Comparison of ENCODE assay signal across 18 mouse cellular contexts in the genomic region with DNA sequence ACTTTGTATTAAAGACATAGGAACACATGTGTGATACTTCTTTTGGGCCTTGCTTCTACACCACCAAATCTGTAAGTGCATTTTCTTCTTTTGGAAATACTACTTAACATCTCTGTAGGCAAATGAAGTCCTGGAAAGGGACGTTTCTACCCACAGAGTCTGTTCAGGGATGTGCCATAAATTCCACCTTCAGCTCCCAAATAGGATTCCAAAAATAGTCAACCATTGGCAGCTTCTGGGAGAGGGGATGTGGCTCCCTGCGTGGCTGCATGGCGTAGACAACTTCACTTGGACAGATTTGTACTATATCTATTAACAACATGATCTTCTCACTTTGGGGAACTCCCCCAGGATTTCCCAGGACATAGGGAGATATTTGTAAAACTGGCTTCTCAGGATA.
DNase-seq lines count a peak whose midpoint lies in the region.
"Had no signal": no experiment of that assay in that cellular context is flagged by ENCODE, and none has a peak within 500 bp of the region (broad histone marks: within the 10 kb centered on the region; RNA-seq: fewer than 3 reads in every experiment).

No protein-coding gene starts in this region.

- peak; percentile 2 to 34 for DNase-seq in frontal cortex, adult 2 months (ENCODE audit: extremely low spot score in 1 of 2, low spot score in 1 of 2)
- no peak for DNase-seq in frontal cortex, postnatal 14 days (ENCODE audit: low spot score in 2 of 2)
- peak; percentile 1 to 4 for DNase-seq in left cerebral cortex, adult 18-20 months (ENCODE audit: low spot score in 2 of 2)
- DNase-seq in left cerebral cortex, adult 9 months (ENCODE audit: low spot score in 2 of 2): no peak
- DNase-seq in right cerebral cortex, postnatal 36 days (ENCODE audit: low spot score in 2 of 2): peak; percentile 8 to 38
- DNase-seq in right cerebral cortex, postnatal 14 days: no peak
- DNase-seq in lung, postnatal 4 days: no peak
- DNase-seq: adrenal gland, adult 2 months; adrenal gland, postnatal 14 days; cerebellum, adult 18-20 months; cerebellum, adult 9-10 months; cerebellum, postnatal 25 days; forebrain, postnatal 0 days; gastrocnemius, adult 2 months; gastrocnemius, postnatal 14 days; heart, adult 18-20 months; heart, postnatal 14 days; heart, postnatal 4 days had no signal

Comparison
In these comparisons a context has a peak if more than half of its experiments do, and no peak if none do; other contexts are left out.
1. DNase-seq: peak in frontal cortex, adult 2 months (2 of 2), left cerebral cortex, adult 18-20 months (2 of 2) and right cerebral cortex, postnatal 36 days (2 of 2); none in frontal cortex, postnatal 14 days (0 of 2), left cerebral cortex, adult 9 months (0 of 2), right cerebral cortex, postnatal 14 days (single experiment) and lung, postnatal 4 days (0 of 2).